Mouse (Mus musculus) liver, embryonic 11.5 days (tissue): ENCODE data around the gene Src. TPM values are rescaled to one million over a fixed set of nuclear protein-coding genes. Genes with fewer than 3 reads are reported as not detected.

Source experiments
- ATAC-seq: fragments of 200-750 bp; cut with Nextera tagmentation; replicated peaks from 2 replicates; pipeline ENCODE4 v1.8.0; 2017; ENCODE audit warnings: moderate number of reproducible peaks, mild to moderate bottlenecking, moderate TSS enrichment, moderate library complexity; ENCODE audit not compliant: low FRiP score
- DNase-seq: peaks from one replicate; pipeline ENCODE4 v3.0.0-alpha.2; 2017; ENCODE audit warnings: low spot score
- H3K27ac ChIP-seq: fragments of 300-500 bp; sonication (generic); 2 replicates; pipeline ENCODE4 v1.5.1; 2014; ENCODE audit warnings: mild to moderate bottlenecking, low read depth, low read length, control low read depth
- H3K27me3 ChIP-seq: fragments of 300-500 bp; sonication (generic); replicated peaks from 2 replicates; pipeline ENCODE4 v1.6.1; 2014; ENCODE audit warnings: low read length, mixed read lengths; ENCODE audit not compliant: control insufficient read depth, insufficient read depth
- H3K36me3 ChIP-seq: fragments of 300-500 bp; sonication (generic); 2 replicates; pipeline ENCODE4 v1.6.1; 2014; ENCODE audit warnings: mild to moderate bottlenecking, low read length, moderate library complexity, mixed read lengths; ENCODE audit not compliant: control insufficient read depth, insufficient read depth
- H3K4me1 ChIP-seq: fragments of 300-500 bp; sonication (generic); replicated peaks from 2 replicates; pipeline ENCODE4 v1.6.1; 2014; ENCODE audit warnings: low read length, mixed read lengths; ENCODE audit not compliant: control insufficient read depth, insufficient read depth
- H3K4me2 ChIP-seq: fragments of 300-500 bp; sonication (generic); 2 replicates; pipeline ENCODE4 v1.6.1; 2014; ENCODE audit warnings: mild to moderate bottlenecking, control low read depth, moderate library complexity
- H3K4me3 ChIP-seq: fragments of 300-500 bp; sonication (generic); 2 replicates; pipeline ENCODE4 v1.5.1; 2014; ENCODE audit warnings: low read depth, low read length, control low read depth
- H3K9ac ChIP-seq: fragments of 300-500 bp; sonication (generic); 2 replicates; pipeline ENCODE4 v1.6.1; 2014; ENCODE audit warnings: low read depth, low read length, control low read depth
- H3K9me3 ChIP-seq: fragments of 300-500 bp; sonication (generic); 2 replicates; pipeline ENCODE4 v1.6.1; 2016; ENCODE audit warnings: low read length, inconsistent platforms, mixed read lengths; ENCODE audit not compliant: control insufficient read depth
- WGBS: fragments of 180-500 bp; shearing (Covaris S2); extraction: QIAGEN DNeasy Blood & Tissue Kit; methylation state at CpG from one replicate; pipeline ENCODE4 v1.1.7; 2014; 5-methylcytosine and 5-hydroxymethylcytosine counted together
- polyA plus RNA-seq: library from polyadenylated mRNA; unstranded; fragments of >200 nt; fragmentation: Nextera tagmentation; extraction: Ambion mirVana; gene quantifications from 2 replicates; pipeline ENCODE4 v1.2.1, GENCODE M21; 2014

The Src gene
- polyA plus RNA-seq, 1 experiment from 2014 or later = 4.4 TPM

DNA sequence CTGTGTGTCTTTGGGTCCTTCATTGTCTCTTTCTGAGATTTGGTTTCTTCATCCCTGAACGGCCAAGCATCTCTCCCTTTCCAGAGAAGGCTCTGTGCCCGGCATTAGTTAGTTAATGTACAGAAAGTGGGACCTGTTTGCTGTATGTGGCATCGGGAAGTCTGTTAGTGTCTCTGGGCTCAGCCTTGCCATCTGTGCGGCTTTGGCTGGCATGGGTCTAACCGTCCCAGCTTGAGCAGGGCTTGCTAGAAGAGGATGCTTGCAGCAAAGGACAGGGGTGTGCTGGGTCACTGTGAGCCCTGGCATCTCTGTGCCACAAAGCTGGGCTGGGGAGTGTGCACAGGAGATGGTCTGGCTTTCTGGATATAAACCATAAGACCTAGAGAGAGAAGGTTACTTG is 8.9 kb downstream of the Src start:
- no peaks in the 10 kb centered on the region for H3K36me3 ChIP-seq
- no peak for DNase-seq
- H3K27me3 ChIP-seq = peaks cover 16% of the 10 kb centered on the region
- H3K4me3 ChIP-seq = no peak overlapping the region
- 81% methylated on average over 5 of the region's 5 CpGs for WGBS
- no peak overlapping the region for H3K9ac ChIP-seq
- H3K27ac ChIP-seq = no peak overlapping the region
- no peaks in the 10 kb centered on the region for H3K9me3 ChIP-seq
- H3K4me2 ChIP-seq = no peak overlapping the region
- peaks cover 24% of the 10 kb centered on the region for H3K4me1 ChIP-seq
- no peak for ATAC-seq

DNA sequence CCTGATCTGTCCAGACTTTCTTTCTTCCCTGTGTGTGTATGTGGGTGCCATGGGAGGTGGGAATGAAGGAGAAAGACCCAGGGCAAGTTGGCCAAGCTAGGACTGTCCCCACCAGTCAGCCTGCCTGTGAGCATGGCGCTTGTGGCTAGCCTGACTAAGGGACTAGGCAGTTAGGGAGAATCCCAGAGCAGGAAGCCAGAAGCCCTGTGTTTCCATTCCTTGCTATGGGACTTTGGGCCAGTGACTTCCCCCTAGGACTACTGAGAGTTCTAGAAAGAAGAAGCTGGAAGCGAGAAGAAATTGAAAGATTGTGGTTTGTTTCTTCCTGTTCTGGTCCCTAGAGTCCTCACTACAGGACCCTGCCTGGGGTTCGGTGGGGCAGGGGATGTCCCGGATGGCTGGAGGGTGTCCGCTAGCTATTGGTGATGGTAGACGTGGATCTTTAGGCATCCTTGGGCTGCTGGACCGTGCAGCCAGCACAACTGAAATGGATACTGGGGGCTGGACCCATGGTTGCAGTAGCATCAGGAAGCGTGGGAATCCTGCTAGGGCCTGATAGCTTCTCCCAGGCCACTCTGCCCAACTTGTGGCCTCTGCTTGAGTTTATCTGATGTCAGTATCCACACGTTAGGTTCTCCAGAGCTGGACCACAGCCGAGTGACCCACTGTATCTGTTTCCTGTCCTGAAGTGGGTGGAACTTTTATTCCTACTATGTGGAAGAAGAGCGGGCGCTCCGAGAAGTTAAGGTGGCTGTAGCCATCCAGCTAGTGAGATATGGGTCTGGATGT is 10.3 kb downstream of the Src start:
- WGBS = 55% methylated on average over 13 of the region's 13 CpGs
- no peaks in the 10 kb centered on the region for H3K36me3 ChIP-seq
- H3K4me1 ChIP-seq = peaks cover 17% of the 10 kb centered on the region
- H3K27ac ChIP-seq = no peak overlapping the region
- H3K9ac ChIP-seq = no peak overlapping the region
- no peaks in the 10 kb centered on the region for H3K9me3 ChIP-seq
- DNase-seq (no peak), ATAC-seq (no peak)
- no peak overlapping the region for H3K4me3 ChIP-seq
- H3K27me3 ChIP-seq = peaks cover 14% of the 10 kb centered on the region
- H3K4me2 ChIP-seq = no peak overlapping the region

DNA sequence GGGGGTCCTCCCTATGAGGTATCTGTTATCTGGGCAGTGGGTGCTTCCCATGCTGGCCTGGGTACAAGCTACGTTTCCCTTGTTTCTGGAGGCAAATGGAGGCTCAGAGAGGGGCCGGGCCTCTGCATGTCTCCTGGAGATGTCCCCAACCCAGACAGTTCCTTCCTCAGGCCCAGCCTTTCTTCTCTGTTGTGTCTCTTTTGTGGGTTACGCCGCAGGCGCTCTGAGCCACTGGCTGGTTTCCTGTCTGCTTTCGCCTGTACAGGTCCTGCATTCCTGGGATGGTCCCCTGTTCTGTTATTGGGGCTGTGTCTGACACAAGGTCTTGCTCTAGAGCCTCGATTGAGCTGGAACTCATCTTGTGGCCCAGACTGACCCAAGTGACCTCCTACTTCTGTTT is 11.5 kb downstream of the Src start:
- no peaks in the 10 kb centered on the region for H3K36me3 ChIP-seq
- 56% methylated on average over 7 of the region's 7 CpGs for WGBS
- DNase-seq (no peak), ATAC-seq (no peak)
- H3K4me2 ChIP-seq = no peak overlapping the region
- no peaks in the 10 kb centered on the region for H3K9me3 ChIP-seq
- H3K4me1 ChIP-seq = peaks cover 21% of the 10 kb centered on the region
- H3K9ac ChIP-seq = no peak overlapping the region
- H3K27ac ChIP-seq = no peak overlapping the region
- 0 out of 2 replicates have a peak, but pooled peaks cover 3% of the 10 kb centered on the region for H3K27me3 ChIP-seq
- no peak overlapping the region for H3K4me3 ChIP-seq

DNA sequence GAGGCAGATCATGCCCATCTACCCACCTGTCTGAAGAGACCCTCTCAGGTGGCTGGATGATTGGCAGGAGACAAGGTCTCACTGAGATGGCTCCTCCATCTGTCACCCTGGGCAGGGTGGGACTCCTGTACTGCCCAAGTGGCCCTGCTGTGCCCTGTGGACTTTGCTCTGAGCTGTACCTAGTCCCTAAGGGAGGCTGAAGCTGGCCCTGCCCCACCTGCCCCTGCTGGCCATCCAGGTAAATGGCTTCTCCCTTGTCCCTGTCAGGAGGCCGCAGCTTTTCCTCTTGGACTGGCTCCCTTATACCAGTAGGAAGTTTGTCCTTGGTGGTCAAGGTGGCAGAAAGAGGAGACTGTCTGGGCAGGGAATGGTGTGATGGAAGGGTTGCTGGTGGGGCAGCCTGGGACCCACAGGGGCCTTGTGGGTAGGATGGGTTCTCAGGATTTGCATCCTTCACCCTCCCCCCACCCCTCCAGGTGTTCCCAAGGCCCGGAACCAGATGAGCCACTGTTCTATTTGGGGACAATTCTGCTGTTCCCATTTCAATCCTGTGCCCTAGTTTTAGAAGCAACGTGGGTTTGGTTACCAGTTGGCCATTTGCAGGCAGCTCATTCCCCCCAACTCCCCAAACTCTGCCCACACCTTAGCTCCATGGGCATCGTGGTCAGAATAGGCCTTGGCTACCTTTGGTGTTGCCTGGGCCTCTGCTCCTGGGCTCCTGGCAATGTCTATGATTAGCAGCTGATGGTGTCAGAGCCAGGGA is 12.6 kb downstream of the Src start:
- Histone ChIP-seq H3K4me1 (peaks cover 17% of the 10 kb centered on the region), H3K36me3 (no peaks in the 10 kb centered on the region), H3K4me3 (no peak overlapping the region), H3K4me2 (no peak overlapping the region), H3K27me3 (no peaks in the 10 kb centered on the region), H3K9me3 (no peaks in the 10 kb centered on the region), H3K27ac (no peak overlapping the region), H3K9ac (no peak overlapping the region)
- no peak for ATAC-seq
- WGBS = 61% methylated on average over 4 of the region's 4 CpGs
- DNase-seq = no peak

DNA sequence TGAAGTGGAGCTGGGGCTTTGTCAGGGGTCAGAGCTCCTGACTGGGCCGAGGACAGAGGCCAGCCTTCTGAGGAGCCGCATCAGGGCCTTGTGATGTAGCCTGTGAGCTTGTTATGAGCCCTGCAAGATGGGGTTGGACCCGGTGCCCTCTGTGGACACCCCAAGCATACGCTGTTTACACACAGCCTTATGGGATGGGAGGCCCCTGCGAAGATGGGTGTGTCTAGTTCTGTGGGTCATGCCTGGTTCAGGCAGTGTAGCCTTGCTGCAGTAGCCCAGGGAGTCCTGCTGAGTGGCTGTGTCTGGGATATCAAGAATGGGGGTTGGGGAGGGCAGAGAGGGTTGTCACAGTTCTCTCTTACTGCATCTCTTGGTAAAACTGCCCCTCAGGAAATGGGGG is 13.7 kb downstream of the Src start:
- Histone ChIP-seq H3K27me3 (no peaks in the 10 kb centered on the region), H3K27ac (no peak overlapping the region), H3K4me1 (peaks cover 17% of the 10 kb centered on the region; the same call in 1 of the 2 replicates), H3K4me3 (no peak overlapping the region), H3K36me3 (no peaks in the 10 kb centered on the region), H3K9ac (no peak overlapping the region), H3K9me3 (no peaks in the 10 kb centered on the region), H3K4me2 (no peak overlapping the region)
- WGBS = 78% methylated on average over 5 of the region's 5 CpGs
- no peak for DNase-seq
- ATAC-seq = no peak

DNA sequence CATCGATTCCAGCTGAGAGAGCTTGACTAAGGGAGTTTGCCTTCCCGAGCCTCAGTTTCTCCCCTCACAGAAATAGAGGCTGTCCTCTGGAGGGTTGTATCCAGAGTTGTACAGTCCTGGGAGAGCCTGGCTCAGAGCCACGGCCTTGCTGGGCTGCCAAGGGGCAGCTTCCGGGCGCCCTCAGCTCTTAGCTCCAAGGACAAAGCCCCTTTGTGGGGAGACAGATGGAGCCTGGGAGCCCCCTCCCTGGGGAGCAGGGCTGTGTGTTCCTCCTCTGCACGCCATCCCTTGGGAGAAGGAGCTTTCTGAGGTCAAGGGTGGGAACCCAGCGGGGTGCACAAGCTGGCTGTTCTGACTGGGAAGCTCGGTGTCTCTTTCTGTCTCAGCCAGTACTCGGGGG is 14.2 kb downstream of the Src start:
- Histone ChIP-seq H3K9me3 (no peaks in the 10 kb centered on the region), H3K36me3 (no peaks in the 10 kb centered on the region), H3K9ac (no peak overlapping the region), H3K27ac (no peak overlapping the region), H3K4me2 (no peak overlapping the region), H3K4me1 (peaks cover 17% of the 10 kb centered on the region; the same call in 1 of the 2 replicates), H3K4me3 (no peak overlapping the region), H3K27me3 (no peaks in the 10 kb centered on the region)
- DNase-seq = no peak
- 79% methylated on average over 9 of the region's 9 CpGs for WGBS
- ATAC-seq = no peak

DNA sequence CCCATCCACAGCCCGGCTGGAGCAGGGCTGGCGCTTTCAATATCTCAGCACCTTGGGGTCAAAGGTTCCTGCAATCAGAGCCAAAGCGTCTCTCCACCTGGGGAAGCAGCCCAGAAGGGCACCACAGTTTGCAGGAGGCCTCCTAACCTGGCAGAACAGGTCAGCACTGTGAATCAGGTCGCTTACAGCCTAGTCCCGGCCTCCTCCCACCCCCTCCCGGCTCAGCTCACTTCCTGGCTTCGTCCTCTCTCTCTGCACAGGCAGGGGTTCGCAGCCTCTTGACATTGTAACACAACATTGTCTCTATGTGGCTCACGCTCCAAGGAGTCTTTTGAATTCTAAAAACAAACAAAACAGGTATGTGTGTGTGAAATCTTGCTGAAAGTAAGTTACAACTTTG is 15.8 kb downstream of the Src start:
- Histone ChIP-seq H3K27me3 (no peaks in the 10 kb centered on the region), H3K4me3 (no peak overlapping the region), H3K9ac (no peak overlapping the region), H3K4me2 (no peak overlapping the region), H3K4me1 (peaks cover 17% of the 10 kb centered on the region; the same call in 1 of the 2 replicates), H3K27ac (no peak overlapping the region; the same call in 1 of the 2 replicates), H3K9me3 (no peaks in the 10 kb centered on the region), H3K36me3 (no peaks in the 10 kb centered on the region)
- DNase-seq (no peak), ATAC-seq (no peak)
- WGBS = 44% methylated on average over 9 of the region's 9 CpGs

DNA sequence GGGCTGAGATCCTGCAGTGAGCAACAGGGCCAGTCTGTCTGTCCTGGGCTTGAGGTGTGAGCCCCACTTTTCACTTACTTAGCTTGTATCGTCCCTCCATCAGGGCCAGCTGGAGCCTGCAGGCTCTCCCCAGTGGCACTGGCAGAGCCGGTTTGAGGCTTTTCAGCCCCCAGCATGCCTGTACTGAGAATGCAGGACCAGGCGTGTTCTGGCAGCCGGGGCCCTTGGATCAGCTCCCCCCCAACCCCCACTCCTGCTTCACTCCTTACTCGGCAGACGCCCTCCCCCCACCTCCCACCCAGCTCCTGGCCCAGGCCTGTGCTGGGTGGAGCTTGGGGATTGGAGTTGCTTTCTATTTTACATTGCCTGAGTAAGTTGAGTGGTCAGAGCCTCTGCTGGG is 16.3 kb downstream of the Src start:
- H3K9ac ChIP-seq = no peak overlapping the region
- WGBS = 48% methylated on average over 6 of the region's 6 CpGs

More for the DNA sequence above, 16.3 kb downstream of the Src start:
- peaks cover 17% of the 10 kb centered on the region; the same call in 1 of the 2 replicates for H3K4me1 ChIP-seq
- H3K4me2 ChIP-seq = no peak overlapping the region
- no peak overlapping the region; the same call in 1 of the 2 replicates for H3K27ac ChIP-seq
- DNase-seq = no peak
- H3K36me3 ChIP-seq = no peaks in the 10 kb centered on the region
- no peaks in the 10 kb centered on the region for H3K9me3 ChIP-seq
- no peak for ATAC-seq
- H3K4me3 ChIP-seq = no peak overlapping the region
- H3K27me3 ChIP-seq = no peaks in the 10 kb centered on the region
